Mouse (Mus musculus) kidney, adult 9 months (tissue): Measurements from ENCODE around the gene Adat2.

Experiments
- DNase-seq: peaks from one replicate; pipeline ENCODE4 v3.0.0; 2022

Gene Adat2

DNA sequence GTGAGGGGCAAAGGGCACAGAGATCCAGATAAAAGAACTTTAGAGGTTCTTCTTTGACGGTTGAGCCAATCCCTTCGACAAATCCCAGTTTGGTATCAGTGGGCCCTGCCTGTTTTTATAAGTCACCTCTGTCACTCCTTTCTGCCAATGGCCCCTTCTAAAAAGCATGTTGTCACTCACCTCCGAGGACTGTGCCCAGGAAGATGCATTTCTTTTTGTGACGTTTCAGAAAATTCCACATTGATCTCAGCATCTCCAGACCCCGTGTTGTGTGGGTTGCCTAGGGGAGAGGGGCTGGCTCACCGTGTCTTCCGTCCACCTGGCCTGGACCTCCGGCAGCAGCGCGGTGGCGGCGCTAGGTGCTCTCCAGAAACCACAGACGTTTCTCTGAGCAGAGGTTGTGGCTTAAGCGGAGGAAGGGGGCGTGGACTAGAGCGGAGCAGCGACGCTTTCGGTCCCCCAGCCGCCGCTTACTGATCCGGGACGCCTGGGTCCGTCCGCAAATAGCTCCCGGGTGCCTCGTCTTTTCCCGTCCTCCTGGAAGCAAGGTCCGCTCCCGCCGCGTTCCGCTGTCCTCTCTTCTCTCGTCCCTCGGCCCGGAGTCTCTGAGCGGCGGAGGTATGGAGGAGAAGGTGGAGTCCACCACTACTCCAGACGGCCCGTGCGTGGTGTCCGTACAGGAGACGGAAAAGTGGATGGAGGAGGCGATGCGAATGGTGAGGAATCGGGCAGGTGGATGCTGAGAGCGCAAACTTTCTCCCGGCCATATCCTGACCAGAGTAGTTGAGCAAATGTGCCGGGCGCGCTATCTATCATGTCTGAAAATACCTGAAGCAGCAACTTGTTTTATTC is at the start of gene Adat2, which contains the start of gene Pex3:
Gene Adat2 (plus strand): TSS at position 249 of the 852 bp plus-strand sequence.
Gene Pex3 (minus strand): TSS at position 497 of the 852 bp plus-strand sequence.
- DNase-seq: peak; percentile 90

DNA sequence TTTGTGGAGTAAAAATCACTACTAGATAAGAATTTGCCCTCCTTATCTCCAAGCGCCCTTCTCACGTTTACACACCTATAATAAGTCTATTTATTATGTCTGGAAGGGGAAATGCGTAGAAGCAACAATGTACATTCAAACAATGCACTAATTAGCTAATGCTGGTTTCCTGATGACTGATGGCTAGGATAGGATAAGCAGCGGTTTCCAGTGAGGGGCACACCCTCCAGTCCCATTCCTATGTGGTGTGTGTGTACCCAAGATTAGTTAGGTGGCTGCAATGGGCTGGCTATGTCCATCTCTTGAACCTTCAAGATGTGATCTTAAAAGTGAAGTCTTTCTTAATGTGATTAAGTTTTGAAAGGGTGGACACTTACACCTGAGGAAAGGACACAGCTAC is 30.8 kb upstream of the Adat2 start:
- no peak for DNase-seq

DNA sequence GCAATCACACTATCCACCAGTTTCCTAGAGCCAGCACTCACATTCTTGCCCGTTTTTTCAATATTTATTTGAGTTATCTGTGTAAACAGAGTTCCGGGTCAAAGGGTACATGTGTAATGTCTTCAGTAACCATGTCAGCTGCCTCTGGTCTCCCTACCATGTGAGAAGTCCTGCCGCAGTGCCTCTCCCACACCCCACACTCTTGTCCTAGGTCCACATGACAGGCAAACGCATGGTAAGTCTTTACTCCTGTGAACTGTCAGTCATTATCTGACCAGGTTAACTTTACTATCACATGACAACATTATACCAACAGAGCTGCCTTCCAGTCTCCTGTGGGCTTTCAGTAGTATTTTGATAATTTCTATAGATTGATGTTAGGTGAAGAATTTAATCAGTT is 24.5 kb upstream of the Adat2 start:
- DNase-seq: no peak

DNA sequence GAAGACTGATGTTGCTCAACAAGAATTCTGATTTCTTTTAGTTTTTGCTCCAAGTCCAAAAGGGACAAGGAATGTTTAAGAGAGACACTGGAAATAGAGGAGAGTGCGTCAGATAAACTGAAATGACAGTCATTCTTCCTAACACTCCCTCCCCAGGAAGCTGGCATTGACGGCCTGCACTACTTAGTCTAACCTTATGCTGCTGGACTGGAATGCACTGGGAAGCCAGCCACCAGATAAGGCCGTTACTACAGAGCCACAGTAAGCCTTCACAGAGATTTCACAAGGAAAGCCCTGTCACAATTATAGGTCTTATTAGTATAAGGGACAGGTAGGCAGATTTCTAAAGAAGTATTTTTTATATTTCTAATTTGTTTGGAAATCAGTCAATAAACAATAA is 17.9 kb upstream of the Adat2 start:
- DNase-seq: no peak

DNA sequence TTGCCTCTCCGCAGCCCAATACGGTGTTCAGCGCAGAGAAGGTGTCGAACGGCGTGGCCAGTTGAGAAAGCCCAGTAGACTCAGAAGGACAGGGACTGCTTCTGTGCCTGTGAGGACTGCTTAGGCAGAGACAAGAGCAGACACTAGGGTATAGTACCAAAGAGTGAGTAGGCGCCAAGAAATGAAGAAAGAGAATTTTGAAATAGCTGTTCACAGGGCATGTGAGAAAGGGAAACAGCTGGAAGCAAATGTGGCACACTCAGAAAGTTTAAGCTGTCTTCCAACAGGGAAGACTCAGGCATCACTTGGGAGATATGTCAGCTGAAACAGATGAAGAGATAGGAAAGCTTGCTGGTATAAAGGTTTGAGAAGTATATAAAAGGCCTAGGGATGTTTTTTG is 16.0 kb upstream of the Adat2 start:
- DNase-seq: no peak

DNA sequence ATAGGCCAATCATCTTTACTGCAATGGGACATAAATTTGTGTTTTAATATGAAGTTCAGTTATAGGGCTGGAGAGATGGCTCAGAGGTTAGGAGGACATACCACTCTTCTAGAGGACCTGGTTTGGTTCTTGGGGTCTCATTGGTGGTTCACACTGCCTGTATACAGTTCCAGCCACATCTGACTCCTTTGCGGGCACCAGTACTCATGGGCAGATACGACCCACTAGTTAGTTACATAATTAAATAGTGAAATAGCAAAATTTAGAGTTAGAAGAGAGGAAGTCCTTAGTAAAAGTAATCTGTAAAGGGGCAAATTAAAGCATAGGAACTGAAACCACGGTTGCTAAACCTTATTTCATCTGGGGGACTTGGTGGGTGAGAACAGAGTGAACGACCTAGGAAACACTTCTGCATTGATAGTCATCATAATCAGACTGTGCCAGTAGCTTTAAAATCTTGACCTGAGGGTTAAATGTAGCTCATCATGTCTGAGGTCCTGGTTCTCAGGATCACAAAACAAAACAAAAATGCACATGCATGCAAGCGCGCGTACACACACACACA is 12.8 kb upstream of the Adat2 start:
- DNase-seq: no peak

DNA sequence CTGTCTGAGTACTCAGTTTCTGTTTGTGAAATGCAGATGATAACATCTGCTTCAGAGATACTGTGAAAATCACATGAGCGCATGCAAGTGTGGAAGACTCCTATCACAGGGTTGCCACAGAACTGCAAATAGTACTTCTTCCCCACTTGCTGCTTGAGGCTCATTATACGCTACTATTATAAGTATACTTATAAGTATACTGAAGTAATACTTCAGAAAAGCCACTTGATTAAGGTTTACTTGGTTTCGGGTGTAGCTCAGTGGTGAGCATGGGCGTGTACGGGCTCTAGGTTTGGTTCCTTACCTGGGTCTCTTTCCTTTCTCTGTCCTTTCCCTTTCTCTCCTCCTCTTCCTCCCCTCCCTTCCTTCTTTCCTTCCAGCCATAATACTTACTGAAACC is 11.0 kb upstream of the Adat2 start:
- no peak for DNase-seq

DNA sequence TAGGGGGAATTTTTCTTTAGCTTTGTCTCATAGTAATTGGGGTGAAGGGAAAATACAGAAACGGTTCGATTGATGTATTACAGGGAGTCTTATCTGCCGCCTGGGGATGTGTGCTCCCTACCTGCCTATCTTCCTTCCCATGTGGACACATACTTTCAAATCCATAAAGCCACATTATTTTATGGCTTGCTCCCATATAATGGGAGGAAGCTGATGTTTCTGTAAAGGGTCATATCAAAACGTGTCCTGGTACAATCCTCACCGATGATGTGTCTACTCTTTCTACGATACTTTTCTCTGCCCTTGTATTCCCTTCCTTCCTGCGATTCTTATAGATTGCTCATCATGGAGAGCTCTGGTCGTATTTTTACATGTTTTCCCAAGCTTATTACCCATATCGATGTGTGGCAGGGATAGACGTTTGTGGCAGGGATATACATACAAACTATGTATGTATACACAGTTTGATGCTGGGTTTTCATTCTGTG is 848 bp downstream of the Adat2 start:
- no peak for DNase-seq

DNA sequence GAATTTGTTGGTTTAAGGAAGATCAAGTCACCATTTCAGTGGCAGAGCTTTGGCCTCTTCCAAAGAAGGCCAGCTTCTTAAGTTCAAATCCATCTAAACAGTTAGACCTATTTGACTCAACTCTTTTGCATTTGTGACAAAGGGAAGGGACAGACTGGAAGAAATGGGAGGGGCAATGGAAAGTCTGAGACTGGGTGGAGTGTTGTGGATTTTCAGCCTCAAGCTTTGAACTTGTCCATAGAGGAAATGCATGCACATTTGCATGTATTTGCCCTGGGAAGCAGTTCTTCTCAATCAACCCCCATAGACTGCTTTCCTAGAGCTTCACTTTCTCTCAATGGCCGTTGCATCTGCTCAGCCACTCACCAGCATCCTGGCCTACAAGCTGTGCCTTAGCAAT is 1.6 kb downstream of the Adat2 start:
- DNase-seq: no peak

DNA sequence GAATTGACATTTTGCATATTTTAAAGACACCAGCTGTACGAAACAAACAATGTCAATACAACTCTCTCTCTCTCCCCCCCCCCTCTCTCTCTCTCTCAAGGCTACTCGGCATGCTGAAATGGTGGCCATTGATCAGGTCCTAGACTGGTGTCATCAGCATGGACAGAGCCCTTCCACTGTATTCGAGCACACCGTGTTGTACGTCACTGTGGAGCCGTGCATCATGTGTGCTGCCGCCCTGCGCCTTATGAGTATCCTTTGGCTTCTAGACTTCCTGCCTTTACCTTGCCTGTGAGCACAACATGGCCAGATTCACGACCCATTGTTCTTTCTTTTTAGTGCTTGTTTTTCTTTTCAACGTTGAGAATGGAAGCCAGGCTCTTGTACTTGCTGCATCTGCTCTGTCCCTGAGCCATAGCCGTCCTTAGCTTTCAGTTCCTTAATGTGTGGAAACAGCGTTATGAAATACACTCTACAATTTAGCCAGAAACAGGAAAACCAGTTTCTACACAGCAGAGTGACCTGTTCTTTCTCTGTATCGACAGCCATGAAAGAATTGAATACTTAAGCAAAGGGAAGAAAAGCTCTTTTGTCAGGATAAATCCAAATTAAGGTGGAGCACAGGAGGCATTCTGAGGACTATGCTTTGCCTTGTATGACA is 7.5 kb downstream of the Adat2 start:
- no peak for DNase-seq

DNA sequence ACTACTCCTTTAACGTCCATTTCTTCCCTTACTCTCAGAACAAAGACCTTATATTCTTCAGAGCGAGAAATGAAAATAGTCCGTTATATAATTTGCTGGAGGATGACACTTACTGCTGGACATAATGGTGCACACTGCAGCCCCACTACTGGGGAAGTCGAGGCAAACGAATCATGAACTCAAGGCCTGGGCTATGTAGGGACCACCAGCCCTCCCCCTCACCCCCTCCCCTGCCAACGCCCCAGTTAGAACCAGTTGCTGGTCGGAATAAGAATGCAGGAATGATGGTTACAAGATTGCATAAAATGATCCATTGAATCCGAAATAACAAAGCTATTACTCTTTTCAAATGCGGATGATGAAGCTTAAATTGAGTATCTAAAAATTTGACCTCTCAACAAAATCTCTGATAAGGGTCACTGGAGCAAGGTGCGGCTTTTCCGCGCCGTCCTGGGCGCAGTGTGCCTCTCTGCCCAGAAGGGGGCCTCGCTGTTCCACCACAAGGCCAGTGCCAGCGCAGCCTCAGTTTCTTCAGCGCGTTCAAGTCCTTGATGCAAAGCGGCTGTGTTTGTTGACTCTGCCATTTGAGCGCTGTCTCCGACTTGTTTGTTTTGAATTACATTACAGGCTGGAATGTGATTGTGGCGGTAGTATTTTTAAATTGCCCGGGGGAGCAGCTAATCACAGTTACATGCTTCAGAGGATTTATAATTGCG is 11.8 kb downstream of the Adat2 start:
- peak; percentile 40 for DNase-seq

DNA sequence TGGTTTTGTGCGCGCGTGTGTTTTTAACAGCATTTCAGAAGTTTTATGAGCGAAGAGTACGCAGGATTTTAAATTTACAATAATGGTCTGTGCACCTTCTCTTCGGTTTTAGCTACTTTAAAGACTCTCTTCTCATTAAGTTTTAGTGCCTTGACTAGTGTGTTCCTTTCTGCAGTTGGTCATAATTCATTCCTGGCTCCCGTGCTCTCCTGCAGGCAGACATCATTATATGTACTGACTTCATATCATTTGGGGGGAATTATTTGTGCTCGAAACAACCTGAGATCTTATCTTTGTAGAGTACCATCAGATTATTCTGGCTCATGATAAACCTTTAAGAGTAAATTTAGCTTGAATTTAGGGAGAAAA is 12.4 kb downstream of the Adat2 start:
- no peak for DNase-seq

DNA sequence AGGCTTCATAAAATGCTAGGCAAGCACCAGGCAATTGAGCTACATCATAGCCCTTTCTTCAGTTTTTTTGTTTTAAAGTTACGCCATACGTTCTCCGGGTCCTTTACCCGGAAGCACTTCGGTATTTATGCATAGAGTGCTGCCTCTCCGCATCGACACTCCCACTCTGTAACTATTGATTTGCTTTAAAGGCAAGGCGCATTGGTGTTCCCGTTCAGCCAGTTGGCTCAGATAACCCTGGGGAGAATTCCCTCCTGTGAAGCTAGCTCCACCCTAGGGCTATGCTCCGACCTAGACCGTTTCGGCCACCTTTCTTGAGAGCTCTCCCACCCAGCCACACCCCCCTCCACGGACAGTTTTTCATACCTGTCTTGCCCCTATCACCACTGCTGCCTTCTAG is 13.7 kb downstream of the Adat2 start:
- DNase-seq: no peak

DNA sequence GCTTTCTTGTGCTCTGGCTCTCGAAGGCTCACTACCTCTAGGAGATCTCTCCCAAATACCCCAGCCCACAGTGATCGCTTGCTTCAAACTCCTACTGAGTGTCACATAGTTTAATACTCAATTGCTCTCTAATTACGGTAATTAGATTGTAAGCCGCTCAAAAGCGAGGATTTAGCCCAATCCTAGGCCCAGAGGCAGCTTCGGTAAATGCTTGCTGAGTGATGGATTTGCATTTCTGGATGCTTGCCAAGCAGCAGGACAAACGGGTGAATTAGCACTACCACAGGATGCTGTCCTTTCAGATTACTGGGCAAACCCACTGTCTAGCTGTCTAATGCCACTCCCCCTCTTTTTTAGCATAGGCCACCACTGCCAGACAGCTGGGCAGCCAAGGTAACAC is 17.1 kb downstream of the Adat2 start:
- DNase-seq: no peak

DNA sequence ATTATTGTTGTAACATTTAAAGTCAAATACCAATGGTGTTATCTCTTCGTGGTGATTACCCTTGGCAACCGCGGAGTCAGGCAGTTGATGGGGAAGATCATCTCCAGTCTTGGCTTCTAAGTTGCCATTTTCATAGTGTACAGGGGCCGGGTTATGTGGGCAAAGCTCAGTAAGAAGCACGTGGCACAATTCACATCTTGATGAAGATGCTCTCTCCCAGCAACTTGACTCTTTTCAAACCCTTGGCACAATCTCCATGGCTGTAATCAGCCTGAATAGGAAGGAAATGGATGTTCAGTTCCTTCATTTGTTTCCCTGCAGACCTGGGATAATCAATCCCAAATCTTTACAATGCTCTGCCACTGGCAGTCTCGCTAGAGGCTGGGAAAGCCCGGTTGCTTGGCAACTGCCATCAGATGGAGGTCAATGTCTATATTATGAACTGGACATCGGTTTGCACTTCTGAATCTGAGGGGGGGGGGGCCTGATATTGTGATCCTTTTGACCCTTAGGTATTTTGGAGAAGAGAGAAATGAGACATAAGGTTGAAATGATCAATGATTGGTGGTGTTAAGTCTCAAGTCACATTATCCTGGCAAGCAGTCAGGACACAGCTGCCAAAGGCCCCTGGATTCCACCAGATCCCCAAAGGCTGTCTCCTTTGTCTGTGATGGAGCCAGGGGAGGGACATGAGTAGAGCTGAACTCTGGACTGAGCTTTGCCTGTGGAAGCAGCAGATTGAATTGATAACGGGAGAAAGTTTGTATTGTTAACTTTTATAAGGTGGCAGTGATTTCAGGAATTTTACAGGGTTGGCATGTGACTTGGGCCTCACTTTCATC is 18.2 kb downstream of the Adat2 start:
- DNase-seq: no peak

DNA sequence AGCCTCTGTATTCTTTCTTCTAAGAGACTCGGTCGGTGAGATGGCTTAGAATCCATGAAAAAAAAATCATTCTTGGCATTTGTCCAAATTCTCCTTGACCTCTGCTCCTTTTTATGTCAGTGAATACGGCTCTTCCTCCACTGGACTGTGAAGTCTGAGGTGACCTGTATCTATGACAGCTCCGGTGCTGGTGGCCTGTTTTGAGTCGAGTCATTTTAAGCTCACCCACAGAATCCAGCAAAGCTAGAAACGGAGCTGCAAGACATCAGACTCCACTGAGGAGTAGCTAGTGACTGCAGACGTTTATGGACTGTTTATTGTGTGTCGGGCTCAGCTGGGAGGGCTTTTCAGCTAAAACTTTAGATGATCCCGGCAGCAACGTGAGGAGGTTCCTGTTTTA is 19.3 kb downstream of the Adat2 start:
- DNase-seq: peak; percentile 31

DNA sequence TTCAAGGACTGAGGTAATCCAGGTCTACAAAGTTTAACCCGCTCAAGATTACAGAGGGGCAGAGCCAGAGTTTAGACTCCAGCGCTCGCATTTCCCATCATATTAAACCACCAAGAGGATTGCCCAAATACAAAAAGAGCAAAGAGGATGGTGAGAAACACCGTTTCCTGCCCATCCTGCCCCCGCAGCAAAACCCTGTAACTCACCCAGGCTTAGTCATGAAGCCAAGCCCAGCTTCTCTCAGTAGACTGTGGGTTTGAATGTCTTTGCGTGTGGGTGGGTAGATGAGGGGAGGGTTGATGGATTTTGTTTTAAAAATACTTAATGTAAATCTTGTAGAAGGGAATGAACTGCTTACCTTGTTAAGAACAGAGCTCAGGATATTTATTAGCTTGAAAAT is 19.7 kb downstream of the Adat2 start:
- no peak for DNase-seq

DNA sequence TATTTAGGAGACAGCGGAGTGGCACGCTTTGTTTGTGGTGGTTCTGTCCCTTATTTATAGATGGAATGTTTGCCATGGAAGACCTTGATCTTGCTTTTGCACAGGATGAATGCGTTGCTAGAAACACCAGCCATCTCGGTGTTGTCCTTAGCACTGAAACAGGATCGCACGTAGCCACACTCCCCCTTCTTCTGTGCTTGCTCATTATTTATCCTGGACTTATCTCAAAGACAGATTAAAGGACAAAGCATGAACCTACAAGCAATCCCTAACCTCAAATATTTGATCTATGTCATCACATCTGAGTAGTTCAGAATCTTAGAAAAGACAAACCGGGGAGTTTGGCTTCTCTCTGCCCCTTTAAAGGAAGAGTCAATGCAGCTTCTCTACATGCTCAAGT is 24.4 kb downstream of the Adat2 start:
- no peak for DNase-seq

DNA sequence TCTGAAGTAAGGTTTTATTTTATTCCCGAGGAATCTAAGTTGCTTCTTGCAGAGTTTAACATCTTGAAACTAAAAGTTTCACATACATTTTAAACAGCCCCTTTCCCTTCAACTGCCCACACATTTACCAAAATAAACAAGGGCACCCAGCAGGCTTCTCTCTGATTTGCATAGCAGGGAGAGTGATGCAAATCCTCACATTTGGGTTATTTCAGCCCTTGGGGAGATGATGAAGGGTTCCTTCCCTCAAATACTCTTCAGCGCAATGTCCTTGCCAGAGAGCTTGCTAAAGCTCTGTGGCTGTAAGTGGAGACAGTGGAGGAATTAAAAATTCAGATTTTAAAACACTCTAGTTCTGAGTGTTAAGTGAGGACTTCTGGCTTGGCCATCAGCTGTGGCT is 35.2 kb downstream of the Adat2 start:
- no peak for DNase-seq

DNA sequence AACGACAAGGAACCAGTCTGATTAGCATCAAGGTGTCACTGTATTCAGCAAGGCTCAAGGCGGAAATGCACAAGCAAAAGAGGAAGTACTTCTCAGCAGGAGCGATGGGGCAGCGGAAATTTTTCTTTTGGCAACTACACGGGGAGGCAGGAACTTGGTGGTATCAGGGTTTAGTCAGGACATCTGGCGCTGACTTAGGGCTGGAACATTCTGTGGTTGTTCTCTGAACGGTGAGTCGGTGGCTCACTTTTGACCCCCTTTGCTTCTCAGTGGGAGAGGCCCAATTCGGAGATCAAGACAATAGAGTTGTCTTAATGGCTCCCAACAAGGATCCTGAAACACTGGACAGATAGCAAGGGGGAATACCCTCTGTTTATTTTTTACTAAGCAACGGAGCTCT is 39.5 kb downstream of the Adat2 start:
- no peak for DNase-seq

DNA sequence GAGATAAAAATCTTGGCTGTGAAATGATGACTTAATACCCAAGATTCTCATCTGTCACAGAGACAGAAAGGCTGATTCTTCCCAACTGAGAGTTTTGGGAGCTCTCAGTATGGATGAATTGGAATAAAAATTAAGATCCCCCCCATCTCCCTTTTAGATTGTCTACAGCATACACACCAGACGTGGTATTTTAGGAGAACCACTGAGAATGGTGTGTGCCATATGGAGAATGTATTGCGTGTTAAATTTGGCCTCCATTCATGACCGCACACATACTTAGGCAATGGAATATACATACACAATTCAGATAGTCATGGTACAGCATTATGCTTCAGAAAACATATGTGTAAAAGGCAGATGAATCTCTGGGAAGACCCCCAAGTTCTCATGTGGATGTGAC is 40.8 kb downstream of the Adat2 start:
- no peak for DNase-seq

DNA sequence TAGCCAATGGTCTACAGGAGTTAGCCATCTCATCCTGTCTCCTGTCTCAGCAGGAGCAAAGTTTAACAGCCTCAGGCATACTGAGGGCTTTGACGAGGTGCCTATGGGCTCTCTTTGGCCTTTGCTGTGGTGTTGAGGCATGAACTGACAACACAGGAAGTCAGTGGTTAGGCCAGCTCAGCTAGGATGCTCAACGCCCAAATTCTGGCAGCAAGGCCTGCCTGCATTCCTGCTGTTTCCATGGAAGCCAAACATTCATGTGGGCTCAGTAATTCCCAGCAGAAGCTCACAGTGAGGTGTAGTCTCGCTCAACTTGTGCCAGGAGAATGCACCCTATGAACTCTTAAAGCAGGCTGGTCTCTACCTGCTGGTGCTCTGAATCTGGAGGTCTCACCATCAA is 43.4 kb downstream of the Adat2 start:
- DNase-seq: no peak

DNA sequence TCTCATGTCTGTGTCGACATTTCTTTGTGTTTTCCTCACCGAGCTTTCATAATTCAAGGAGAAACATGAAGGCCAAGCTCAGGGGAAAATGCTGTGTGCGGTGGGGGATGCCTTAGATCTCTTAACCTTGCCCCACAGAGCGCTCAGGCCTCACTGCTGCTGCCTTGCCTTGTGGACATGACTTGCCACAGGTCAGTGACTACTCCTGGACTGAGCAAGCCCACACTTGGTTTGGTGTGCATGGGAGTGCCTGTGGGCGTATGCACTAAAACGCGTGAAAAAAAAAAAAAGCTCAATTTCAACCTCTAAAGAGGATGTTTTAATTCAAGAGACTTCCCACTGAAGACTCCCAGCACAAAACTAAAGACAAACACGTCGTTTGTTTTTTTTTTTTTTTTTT is 44.2 kb downstream of the Adat2 start:
- no peak for DNase-seq
